Mouse (Mus musculus) olfactory bulb, adult 2 months (tissue): ENCODE measurements around the gene Cdca4.

Experiments
- CTCF ChIP-seq: fragments of 200-500 bp; IDR thresholded peaks from 2 replicates; pipeline ENCODE4 v1.5.1; 2012; ENCODE audit warnings: low read depth, mild to moderate bottlenecking, low read length, moderate library complexity; ENCODE audit not compliant: insufficient read depth
- POLR2A ChIP-seq: fragments of 200-500 bp; IDR thresholded peaks from 2 replicates; pipeline ENCODE4 v1.6.1; 2012; ENCODE audit warnings: mild to moderate bottlenecking, low read depth, low read length, moderate library complexity; ENCODE audit not compliant: insufficient read depth

- TF ChIP-seq CTCF (no peak), POLR2A (no peak)
Measured at GRCm38 (mm10) chr12:112820401-112820999, 8.7 kb downstream of the Cdca4 start.
